In genomic region chr8:128075566-128075965, GRCm38 (mm10) we compare ENCODE assay signal across 19 mouse cellular contexts.
"Had no signal": no experiment of that assay in that cellular context is flagged by ENCODE, and none has a peak within 500 bp of the region (broad histone marks: within the 10 kb centered on the region; RNA-seq: fewer than 3 reads in every experiment).

No protein-coding gene starts in this region.

- H3K36me3 ChIP-seq: liver, embryonic 15.5 days; lung, embryonic 15.5 days; midbrain, embryonic 10.5 days; midbrain, embryonic 12.5 days; neural tube, embryonic 12.5 days had no signal

- H3K27ac ChIP-seq: liver, embryonic 15.5 days; lung, embryonic 15.5 days; midbrain, embryonic 10.5 days; midbrain, embryonic 12.5 days; neural tube, embryonic 12.5 days had no signal

- H3K4me2 ChIP-seq: liver, embryonic 15.5 days; lung, embryonic 15.5 days; midbrain, embryonic 12.5 days; neural tube, embryonic 12.5 days had no signal

- H3K9me3 ChIP-seq: liver, embryonic 15.5 days; lung, embryonic 15.5 days; midbrain, embryonic 10.5 days; midbrain, embryonic 12.5 days; neural tube, embryonic 12.5 days had no signal

- ATAC-seq: liver, postnatal 0 days; lung, postnatal 0 days; midbrain, embryonic 16.5 days had no signal

- H3K4me3 ChIP-seq: liver, embryonic 15.5 days; lung, embryonic 15.5 days; midbrain, embryonic 10.5 days; midbrain, embryonic 12.5 days; myocyte; neural tube, embryonic 12.5 days had no signal

- DNase-seq: liver, postnatal 0 days; lung, adult 2 months; lung, postnatal 14 days; lung, postnatal 36 days; midbrain, embryonic 14.5 days; right cerebral cortex, postnatal 25 days; right cerebral cortex, postnatal 4 days; spleen, adult 18-20 months; thymus, adult 18-20 months; thymus, postnatal 14 days; thymus, postnatal 4 days had no signal

- H3K4me1 ChIP-seq: liver, embryonic 15.5 days; lung, embryonic 15.5 days; midbrain, embryonic 10.5 days; midbrain, embryonic 12.5 days; neural tube, embryonic 12.5 days had no signal

- H3K9ac ChIP-seq: liver, embryonic 15.5 days; liver, postnatal 0 days; lung, embryonic 15.5 days; midbrain, embryonic 12.5 days; neural tube, embryonic 12.5 days had no signal

- H3K27me3 ChIP-seq: liver, embryonic 15.5 days; lung, embryonic 15.5 days; midbrain, embryonic 12.5 days; neural tube, embryonic 12.5 days had no signal
